Mouse (Mus musculus): ENCODE measurements around the gene Olfr1242. TPM values are rescaled to one million over a fixed set of nuclear protein-coding genes. Genes with fewer than 3 reads are reported as not detected.

Gene Olfr1242
- not detected for total RNA-seq (2021)
- long read RNA-seq = 0 reads

- no peak for DNase-seq (ENCODE audit: low spot score in 2 of 2)
Observed at GRCm38 (mm10) chr2:89498235-89498634, at the start of gene Olfr1242. Gene Olfr1242, minus strand, starts transcription at chr2:89498335.

- no peak for DNase-seq (ENCODE audit: low spot score in 2 of 2)
Observed at GRCm38 (mm10) chr2:89544516-89544915, 46.4 kb upstream of the Olfr1242 start.

- DNase-seq (ENCODE audit: low spot score in 2 of 2) = no peak
Observed at GRCm38 (mm10) chr2:89539923-89540322, 41.8 kb upstream of the Olfr1242 start.

GRCm38 (mm10) chr2:89531387-89531786 lies 33.3 kb upstream of the Olfr1242 start, which contains the start of gene Olfr1243:
Gene Olfr1243, minus strand, starts transcription at chr2:89531487.
- DNase-seq (ENCODE audit: low spot score in 2 of 2) = no peak

- no peak for DNase-seq (ENCODE audit: low spot score in 2 of 2)
Observed at GRCm38 (mm10) chr2:89487026-89487425, 11.1 kb downstream of the Olfr1242 start, which contains the start of gene Olfr1241. Gene Olfr1241, minus strand, starts transcription at chr2:89487126.

GRCm38 (mm10) chr2:89442900-89443299 lies 55.2 kb downstream of the Olfr1242 start, which contains the start of gene Olfr1240:
Gene Olfr1240, minus strand, starts transcription at chr2:89443000.
- no peak for DNase-seq (ENCODE audit: low spot score in 2 of 2)

Other genes starting within 250 kb of the Olfr1242 start
- gene Olfr1228, start 244.3 kb downstream of the Olfr1242 start, total RNA-seq (2021) = not detected
- not detected for gene Olfr1229, start 210.3 kb downstream of the Olfr1242 start, total RNA-seq (2021)
- gene Olfr1230, start 201.1 kb downstream of the Olfr1242 start, total RNA-seq (2021) = not detected
- not detected for gene Olfr1231, start 191.3 kb downstream of the Olfr1242 start, total RNA-seq (2021)
- gene Olfr1232, start 168.7 kb downstream of the Olfr1242 start, total RNA-seq (2021) = not detected
- not detected for gene Olfr1233, start 155.9 kb downstream of the Olfr1242 start, total RNA-seq (2021)
- gene Olfr1234, start 133.5 kb downstream of the Olfr1242 start, total RNA-seq (2021) = not detected
- not detected for gene Olfr1238, start 88.7 kb downstream of the Olfr1242 start, total RNA-seq (2021)
- gene Olfr1239, start 77.9 kb downstream of the Olfr1242 start, total RNA-seq (2021) = not detected
- not detected for gene Olfr1240, start 55.3 kb downstream of the Olfr1242 start, total RNA-seq (2021)
- gene Olfr1241, start 11.2 kb downstream of the Olfr1242 start, total RNA-seq (2021) = not detected
- gene Olfr1243, start 33.2 kb upstream of the Olfr1242 start, total RNA-seq (2021) = not detected
- gene Olfr1245, start 80.1 kb upstream of the Olfr1242 start, total RNA-seq (2021) = not detected
- not detected for gene Olfr1246, start 94.8 kb upstream of the Olfr1242 start, total RNA-seq (2021)
- gene Olfr1247, start 115.8 kb upstream of the Olfr1242 start, total RNA-seq (2021) = not detected
- gene Olfr1248, start 119.9 kb upstream of the Olfr1242 start, total RNA-seq (2021) = not detected
- not detected for gene Olfr1249, start 136.6 kb upstream of the Olfr1242 start, total RNA-seq (2021)
- gene Olfr1250, start 163.1 kb upstream of the Olfr1242 start, total RNA-seq (2021) = not detected
- gene Olfr1251, start 173.6 kb upstream of the Olfr1242 start, total RNA-seq (2021) = not detected
- gene Olfr1252, start 226.7 kb upstream of the Olfr1242 start, total RNA-seq (2021) = not detected